Mouse (Mus musculus): Measurements from ENCODE around the gene Mctp1. TPM values are rescaled to one million over a fixed set of nuclear protein-coding genes. Genes with fewer than 3 reads are reported as not detected.

Mctp1 gene
- 3.8 TPM for polyA plus RNA-seq (2014; fragmentation: Illumina TruSeq; extraction: RNeasy Lipid Tissue Mini Kit (QIAGEN cat#74804); ENCODE audit: low read depth, low replicate concordance)

DNA sequence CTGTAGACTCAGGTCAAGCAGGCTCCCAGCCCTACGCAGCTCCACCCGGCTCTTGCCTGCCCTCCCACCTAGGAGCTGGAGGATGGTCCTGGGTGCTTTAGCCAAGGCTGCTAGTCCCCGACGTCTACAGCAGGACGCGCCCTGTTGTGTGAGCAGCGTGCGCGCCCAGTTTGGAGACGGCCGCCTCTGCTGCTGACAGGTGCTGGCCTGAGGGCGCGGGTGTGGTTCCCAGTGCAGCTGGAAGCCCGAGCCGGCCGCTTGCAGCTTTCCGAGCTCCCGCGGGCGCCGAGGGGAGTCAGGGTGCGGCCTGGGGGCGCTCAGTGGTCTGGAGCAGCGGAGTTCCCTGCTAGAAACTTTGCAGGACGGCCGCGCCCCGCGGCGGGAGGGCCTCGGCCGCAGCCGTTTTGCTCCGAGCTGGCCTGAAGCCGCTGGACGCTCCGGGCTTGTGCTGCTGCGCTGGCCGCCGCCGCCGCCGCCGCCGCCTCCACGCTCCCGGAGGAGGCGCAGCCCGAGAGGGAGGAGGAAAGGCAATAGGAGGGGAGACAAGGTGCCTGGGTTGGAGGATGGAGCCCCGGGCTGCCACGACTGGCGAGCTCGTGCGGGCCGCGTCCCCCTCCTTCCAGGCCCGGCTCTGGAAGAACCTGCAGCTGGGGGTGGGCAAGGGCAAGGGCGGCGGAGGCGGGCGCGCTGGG lies at the start of gene Mctp1:
TSS of gene Mctp1 (plus strand) at position 564 of the 692 bp plus-strand sequence.

Other genes starting within 250 kb of the Mctp1 start
- gene Fam81b, start 79.5 kb upstream of the Mctp1 start, polyA plus RNA-seq (2014; fragmentation: Illumina TruSeq; extraction: RNeasy Lipid Tissue Mini Kit (QIAGEN cat#74804); ENCODE audit: low read depth, low replicate concordance): not detected